Comparison of ENCODE assay signal across 26 mouse cellular contexts in the genomic region with DNA sequence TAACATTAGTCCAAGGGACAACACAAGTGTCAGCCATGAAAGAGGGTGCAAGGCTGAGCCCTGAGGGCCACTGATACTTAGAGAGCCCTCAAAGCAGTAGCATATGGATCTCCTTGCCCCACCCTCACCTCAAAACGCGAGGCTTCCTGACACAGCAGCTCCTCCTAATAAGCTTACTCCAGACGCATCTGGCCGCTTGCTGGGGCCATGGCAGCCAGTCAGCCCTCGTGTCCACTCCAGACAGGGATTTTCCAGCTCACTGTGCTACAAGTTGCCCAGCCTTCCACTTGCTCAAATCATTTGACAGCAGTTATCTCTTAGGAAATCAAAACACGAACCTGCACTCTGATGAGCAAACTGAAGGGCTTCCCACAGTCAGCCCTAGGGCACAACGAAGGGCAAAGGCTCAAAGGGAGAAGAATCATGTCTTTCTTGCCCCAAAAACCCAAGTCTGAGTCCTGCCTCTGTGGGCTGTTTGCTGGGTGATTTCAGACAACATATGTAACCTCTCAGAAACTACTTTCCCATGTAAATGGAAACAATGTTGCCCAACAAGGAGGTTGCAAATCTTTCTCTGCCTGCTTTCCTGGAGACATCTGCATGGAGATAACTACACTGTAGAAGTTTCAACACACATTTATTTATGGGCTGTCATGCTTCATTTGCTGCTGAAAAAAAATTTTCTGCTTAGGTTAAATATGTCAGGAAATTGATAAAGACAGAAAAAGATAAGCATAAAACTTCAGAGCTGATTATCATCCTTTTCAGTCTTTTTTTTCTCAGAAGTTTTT. TPM values are rescaled to one million over a fixed set of nuclear protein-coding genes. Genes with fewer than 3 reads are reported as not detected.
DNase-seq lines count a peak whose midpoint lies in the region; ATAC-seq and TF ChIP-seq lines count a peak whose summit lies in the region.
"Had no signal": no experiment of that assay in that cellular context is flagged by ENCODE, and none has a peak within 500 bp of the region (broad histone marks: within the 10 kb centered on the region; RNA-seq: fewer than 3 reads in every experiment).

No protein-coding gene starts in this region.

- no peak for TF ChIP-seq CTCF in G1E (IDR thresholded peaks at IDR 0.05; ENCODE audit: low read depth, low read length)

- H3K36me3 ChIP-seq in G1E (replicated peaks), result no peaks in the 10 kb centered on the region
- H3K36me3 ChIP-seq: embryonic facial prominence, embryonic 10.5 days; heart, embryonic 13.5 days; hindbrain, embryonic 12.5 days had no signal

- ATAC-seq in G1E (ENCODE audit: extremely low read depth, insufficient number of reproducible peaks, low FRiP score, poor library complexity, severe bottlenecking), result peak; percentile 45
- no peak for ATAC-seq in megakaryocyte, adult 5-6 weeks (ENCODE audit: poor library complexity, severe bottlenecking)
- ATAC-seq: forebrain, embryonic 14.5 days; hindbrain, embryonic 16.5 days; inflammation-experienced regulatory T-cells, adult 6 months had no signal

- peak; percentile 46 for DNase-seq in adrenal gland, adult 2 months
- DNase-seq in adrenal gland, postnatal 4 days (ENCODE audit: low spot score in 2 of 2), result no peak
- DNase-seq in G1E (ENCODE audit: low spot score) (no peak), NIH3T3 (ENCODE audit: low read depth) (peak; percentile 29)
- DNase-seq in retina, postnatal 1 day, result peak; percentile 61
- no peak for DNase-seq in left cerebral cortex, adult 11 months (ENCODE audit: low spot score)
- DNase-seq in left cerebral cortex, adult 8-10 months (ENCODE audit: low spot score in 2 of 2), result no peak
- DNase-seq: adrenal gland, postnatal 10 days; cerebellum, adult 11-12 months; cerebellum, adult 9-10 months; cerebellum, postnatal 25 days; gastrocnemius, postnatal 36 days; heart, adult 11 months; heart, postnatal 36 days had no signal

- H3K27me3 ChIP-seq in G1E (ENCODE audit: insufficient read depth, low read length), result peaks cover 28% of the 10 kb centered on the region

- no peaks in the 10 kb centered on the region for H3K9me3 ChIP-seq in G1E (replicated peaks)
- H3K9me3 ChIP-seq: embryonic facial prominence, embryonic 10.5 days; heart, embryonic 13.5 days; hindbrain, embryonic 12.5 days had no signal

- no peaks in the 10 kb centered on the region for H3K4me1 ChIP-seq in G1E (ENCODE audit: insufficient read depth, low read depth, low read length)
- H3K4me1 ChIP-seq: embryonic facial prominence, embryonic 10.5 days; heart, embryonic 13.5 days; hindbrain, embryonic 12.5 days had no signal

- H3K4me3 ChIP-seq in G1E (ENCODE audit: low read depth, low read length), result no peak overlapping the region
- H3K4me3 ChIP-seq: embryonic facial prominence, embryonic 10.5 days; heart, embryonic 13.5 days; hindbrain, embryonic 12.5 days had no signal

RNA-seq across cellular contexts. Expression of a gene that starts 30.8 kb away (rescaled TPM):
- not detected for total RNA-seq in adrenal gland, adult 2 months (2021)
- not detected in 2 replicates for polyA plus RNA-seq in adrenal gland, adult 2 months (2012; rRNA removed)
- total RNA-seq in adrenal gland, postnatal 4 days (2021), result under 1 TPM in 1 of 2 experiments, not detected in 1; 0.06 TPM
- not detected in 2 replicates for total RNA-seq in G1E (2014; fragmentation: Nextera tagmentation)
- total RNA-seq in G1E (2017), result 0.11 TPM in 1 of 2 replicates, not detected in the other
- polyA plus RNA-seq in G1E (2012), result not detected in 2 replicates
- not detected for total RNA-seq in left cerebral cortex, adult 8-10 months (2022)
- total RNA-seq in megakaryocyte, adult 5-6 weeks (2015), result not detected in 2 replicates
- not detected in 2 replicates for total RNA-seq in megakaryocyte, adult 5-6 weeks (2017)
- total RNA-seq: adrenal gland, postnatal 10 days; CH12.LX; gastrocnemius, adult 8-10 months; gastrocnemius, postnatal 36 days; heart, postnatal 36 days had no signal
- polyA plus RNA-seq: cortical plate, adult 2 months; embryonic facial prominence, embryonic 10.5 days; embryonic facial prominence, embryonic 14.5 days; forebrain, embryonic 14.5 days; heart, embryonic 13.5 days; heart, postnatal 0 days; hindbrain, embryonic 12.5 days; hindbrain, embryonic 16.5 days; inflammation-experienced regulatory T-cells, adult 6 months had no signal

Comparison
In these comparisons a context has a peak if more than half of its experiments do, and no peak if none do; other contexts are left out.
1. DNase-seq: peak in adrenal gland, adult 2 months (single experiment), NIH3T3 (single experiment) and retina, postnatal 1 day (single experiment); none in adrenal gland, postnatal 4 days (0 of 2), G1E (single experiment), left cerebral cortex, adult 11 months (single experiment) and left cerebral cortex, adult 8-10 months (0 of 2).